Mouse (Mus musculus) E14TG2a.4 (cell line): ENCODE results near the gene Tnk2.

Source experiments
- CTCF ChIP-seq: conservative IDR thresholded peaks from 2 replicates; pipeline ENCODE4 v1.5.1; 2014; ENCODE audit warnings: low read length
- NANOG ChIP-seq: IDR thresholded peaks from 2 replicates; pipeline ENCODE4 v1.6.1; 2014; ENCODE audit warnings: borderline replicate concordance, low read length, mixed read lengths
- POU5F1 ChIP-seq: IDR thresholded peaks from 2 replicates; pipeline ENCODE4 v1.6.1; 2014; ENCODE audit warnings: low read length, borderline replicate concordance

- TF ChIP-seq CTCF = no peak
- TF ChIP-seq POU5F1 = no peak
- no peak for TF ChIP-seq NANOG
Observed at GRCm38 (mm10) chr16:32640096-32640495, 3.6 kb upstream of the Tnk2 start.
